Mouse (Mus musculus) heart, postnatal 36 days (tissue): ENCODE results near the gene Hcn3. TPM values are rescaled to one million over a fixed set of nuclear protein-coding genes. Genes with fewer than 3 reads are reported as not detected.
A peak's percentile ranks its signal among the peaks of the same experiment; 100 is the strongest.

Source experiments
- DNase-seq, 2 experiments: peaks; one replicate each; pipeline ENCODE4 v3.0.0; 2021 to 2022
- intact Hi-C: fragments of 180-260 bp; cut with DNase I; formaldehyde crosslinking; loops from one replicate; pipeline ENCODE4 v1.15.1; 2025
- total RNA-seq, 2 experiments: library from RNA; stranded (reverse); gene quantifications; 2 replicates each; pipeline ENCODE4 v1.2.3; 2021

The Hcn3 gene
- total RNA-seq: under 1 TPM; 0.17 to 0.38 TPM

DNA sequence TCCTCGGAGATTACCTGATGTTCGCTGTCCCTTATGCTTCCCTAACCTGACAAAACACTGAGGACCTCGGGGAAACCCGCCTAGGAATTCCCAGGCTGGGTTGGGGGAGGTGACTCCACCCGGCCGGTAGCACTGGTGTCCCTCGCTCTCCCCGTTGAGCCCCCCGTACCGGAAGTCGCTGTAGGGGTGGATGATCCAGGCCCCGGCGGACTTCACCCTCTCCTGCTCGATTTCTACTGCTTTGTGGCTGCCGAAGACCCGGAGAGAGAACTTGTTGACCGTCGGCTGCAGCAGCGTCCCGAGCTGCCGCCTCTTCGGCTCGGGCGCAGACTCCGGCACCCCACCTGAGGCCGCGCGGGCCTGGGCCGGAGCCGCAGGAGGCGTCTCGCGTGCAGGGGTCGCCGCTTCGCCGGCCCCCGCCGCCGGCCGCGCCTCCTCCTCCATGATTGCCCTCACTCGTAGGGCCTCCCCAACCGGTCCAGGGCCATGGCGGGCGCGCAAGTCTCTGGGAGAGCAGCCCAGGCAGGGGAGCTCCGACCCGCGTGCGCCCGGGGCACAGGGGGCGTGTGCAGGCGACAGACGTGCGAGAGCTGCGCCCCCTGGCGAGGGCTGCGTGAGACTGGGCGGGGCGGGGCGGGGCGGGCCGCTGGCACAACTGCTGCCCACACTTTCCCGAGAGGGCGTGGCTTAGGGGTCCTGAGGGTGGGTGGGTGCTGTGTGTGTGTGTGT is at the start of gene Hcn3:
Gene Hcn3 (minus strand): TSS at position 581 of the 729 bp plus-strand sequence.
- intact Hi-C loops: loop anchor here (5.0 to 10.0 kb wide), 3 partner anchors 42 to 245 kb away; partner anchors contain the start of gene Msto1
- DNase-seq: peak; percentile 49 to 59

- DNase-seq: no peak
- intact Hi-C loops: no loop called here
Measured at GRCm38 (mm10) chr3:89209731-89210130, 49.7 kb upstream of the Hcn3 start.

GRCm38 (mm10) chr3:89208736-89209135 is 48.7 kb upstream of the Hcn3 start:
- no peak for DNase-seq
- intact Hi-C loops: no loop called here

DNA sequence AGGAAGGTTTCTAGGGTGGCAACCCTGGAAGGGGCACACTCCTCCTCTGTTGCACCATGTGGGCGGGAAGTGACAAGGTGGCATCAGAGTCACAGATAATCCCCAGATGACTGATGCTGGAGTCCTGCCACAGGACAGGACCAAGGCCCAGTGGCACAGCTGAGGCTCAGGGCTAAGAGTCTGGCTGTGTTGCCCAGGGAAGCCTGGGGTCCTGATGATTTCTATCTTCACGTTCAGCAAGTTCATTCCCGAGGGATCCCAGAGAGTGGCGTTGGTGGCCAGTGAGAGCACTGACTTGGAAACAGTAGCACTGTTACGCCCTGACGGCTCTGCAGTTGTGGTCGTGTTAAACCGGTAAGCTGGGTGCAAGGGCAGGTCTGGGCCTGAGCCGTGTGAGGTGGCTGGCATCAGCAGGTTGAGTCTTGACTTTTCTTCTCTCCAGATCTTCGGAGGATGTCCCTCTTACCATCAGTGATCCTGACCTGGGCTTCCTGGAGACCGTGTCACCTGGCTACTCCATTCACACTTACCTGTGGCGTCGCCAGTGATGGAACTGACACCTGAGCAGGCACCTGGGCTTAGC is 48.2 kb upstream of the Hcn3 start:
- intact Hi-C loops: no loop called here

GRCm38 (mm10) chr3:89206695-89207094 is 46.7 kb upstream of the Hcn3 start:
- intact Hi-C loops: no loop called here
- DNase-seq: no peak

More for the DNA sequence above, 48.2 kb upstream of the Hcn3 start:
- DNase-seq: no peak

DNA sequence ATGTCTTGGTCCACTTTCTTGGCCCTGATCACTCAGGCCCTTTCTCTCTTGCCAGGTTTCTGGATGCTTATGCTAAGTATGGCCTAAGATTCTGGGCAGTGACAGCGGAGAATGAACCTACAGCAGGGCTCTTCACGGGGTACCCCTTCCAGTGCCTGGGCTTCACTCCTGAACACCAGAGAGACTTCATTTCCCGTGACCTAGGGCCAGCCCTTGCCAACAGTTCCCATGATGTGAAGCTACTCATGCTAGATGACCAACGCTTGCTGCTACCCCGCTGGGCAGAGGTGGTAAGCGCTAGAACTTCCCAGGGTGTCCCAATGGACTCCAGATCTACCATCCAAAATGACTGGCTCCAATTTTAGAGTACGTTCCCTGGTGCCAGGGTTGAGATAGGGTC is 46.1 kb upstream of the Hcn3 start:
- intact Hi-C loops: no loop called here
- no peak for DNase-seq

- DNase-seq: no peak
- intact Hi-C loops: no loop called here
Measured at GRCm38 (mm10) chr3:89203142-89203514, 43.1 kb upstream of the Hcn3 start.

DNA sequence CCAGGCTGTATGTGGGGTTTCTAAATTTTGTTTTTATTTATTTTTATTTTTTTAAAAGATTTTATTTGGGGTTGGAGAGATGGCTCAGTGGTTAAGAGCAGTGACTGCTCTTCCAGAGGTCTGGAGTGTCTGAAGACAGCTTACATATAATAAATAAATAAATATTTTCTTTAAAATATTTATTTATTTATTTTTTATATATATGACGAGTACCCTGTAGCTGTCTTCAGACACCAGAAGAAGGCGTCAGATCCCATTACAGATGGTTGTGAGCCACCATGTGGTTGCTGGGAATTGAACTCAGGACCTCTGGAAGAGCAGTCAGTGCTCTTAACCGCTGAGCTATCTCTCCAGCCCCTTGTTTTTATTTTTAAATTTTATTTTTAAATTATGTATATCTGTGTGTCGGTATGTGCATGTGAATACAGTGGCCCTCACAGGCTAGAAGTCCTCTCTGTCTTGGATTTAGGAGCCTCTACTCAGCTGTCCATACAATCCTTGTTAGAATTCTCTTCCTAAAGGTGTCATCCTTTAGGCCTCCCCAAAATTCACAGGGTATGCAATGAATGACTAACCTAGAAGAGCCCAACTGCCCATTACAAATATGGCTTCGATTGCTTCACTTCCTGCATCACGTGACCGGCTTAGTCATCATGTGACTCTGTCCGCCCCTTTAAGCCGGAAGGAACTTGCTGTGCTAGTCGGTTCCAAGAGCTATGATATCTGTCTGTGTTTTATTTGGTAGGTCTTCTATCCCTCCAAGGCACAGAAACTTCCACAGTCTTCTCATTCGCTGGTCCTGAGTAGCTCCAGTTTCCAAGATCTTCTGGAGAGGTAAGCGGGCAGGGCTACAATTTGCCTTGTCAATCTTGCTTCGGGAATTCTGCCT is 42.5 kb upstream of the Hcn3 start, which contains the start of gene Gba:
Gene Gba (plus strand): TSS at position 676 of the 889 bp plus-strand sequence.
- DNase-seq: peak; percentile 87 to 88

GRCm38 (mm10) chr3:89199839-89200238 is 39.8 kb upstream of the Hcn3 start:
- intact Hi-C loops: no loop called here
- no peak for DNase-seq

More for the DNA sequence above, 42.5 kb upstream of the Hcn3 start, which contains the start of gene Gba:
- intact Hi-C loops: no loop called here

DNA sequence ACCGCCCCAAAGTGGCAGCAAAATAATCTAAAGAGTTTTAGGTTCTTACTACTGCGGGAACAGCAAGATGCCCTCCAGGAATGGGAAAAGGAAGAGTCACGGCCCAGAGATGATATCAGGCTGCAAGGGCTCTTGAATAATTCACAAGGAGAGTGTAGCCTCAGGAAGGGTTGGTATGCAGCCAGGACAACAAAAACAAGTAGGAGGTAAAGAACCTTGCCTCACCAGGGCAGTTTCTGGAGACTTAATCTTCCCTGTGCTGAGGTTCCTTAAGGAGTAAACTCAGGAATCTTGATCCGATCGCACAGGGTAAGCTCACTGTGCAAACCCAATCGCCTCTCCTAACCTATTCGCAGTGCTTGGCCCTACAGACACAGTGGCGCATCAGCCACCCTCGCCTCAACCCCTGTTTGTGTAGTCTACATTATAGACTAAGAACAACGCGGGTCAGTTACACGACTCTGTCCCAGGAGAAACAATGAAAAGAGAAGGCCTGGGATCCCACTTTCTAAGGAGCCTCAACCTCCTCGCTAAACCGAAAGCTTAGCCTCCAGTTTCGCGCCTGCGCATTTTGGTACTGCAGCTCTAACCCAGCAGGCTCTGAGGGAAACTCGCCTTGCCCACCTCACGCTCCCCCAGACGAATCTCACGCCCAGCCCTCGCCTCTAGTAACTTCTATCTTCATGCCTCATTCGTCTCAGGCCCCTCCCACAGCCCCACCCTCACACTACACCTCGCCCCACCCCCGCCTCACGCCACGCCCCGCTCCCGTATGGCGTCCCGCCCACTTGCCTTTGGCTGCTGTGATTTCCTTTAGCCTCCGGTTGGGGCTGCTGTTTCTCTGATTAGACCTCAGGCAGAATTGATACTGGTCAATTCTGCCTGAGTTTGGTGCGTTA is 36.2 kb upstream of the Hcn3 start:
- intact Hi-C loops: loop anchor here (2.0 kb wide), 1 partner anchor 19 kb away; the partner anchor contains the start of gene Thbs3
- peak; percentile 84 to 86 for DNase-seq

DNA sequence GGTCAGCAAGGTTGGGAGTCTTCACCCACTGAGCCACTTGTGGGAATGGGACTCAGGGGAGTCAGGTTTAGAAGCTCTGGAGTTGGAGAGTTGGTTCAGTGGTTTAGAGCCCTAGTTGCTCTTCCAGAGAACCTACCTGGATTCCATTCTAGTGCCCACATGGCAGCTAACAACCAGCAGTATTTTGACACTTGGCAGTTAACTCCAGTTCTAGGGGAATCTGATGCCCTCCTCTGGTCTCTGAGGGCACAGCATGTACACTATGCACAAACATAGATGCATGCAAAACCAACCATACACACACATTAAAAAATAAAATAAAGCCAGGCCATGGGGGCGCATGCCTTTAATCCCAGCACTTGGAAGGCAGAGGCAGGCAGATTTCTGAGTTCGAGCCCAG is 33.9 kb upstream of the Hcn3 start:
- DNase-seq: no peak
- intact Hi-C loops: no loop called here

- intact Hi-C loops: no loop called here
- no peak for DNase-seq
Measured at GRCm38 (mm10) chr3:89193351-89193750, 33.4 kb upstream of the Hcn3 start.

GRCm38 (mm10) chr3:89190436-89190835 is 30.4 kb upstream of the Hcn3 start:
- intact Hi-C loops: no loop called here
- no peak for DNase-seq

- intact Hi-C loops: no loop called here
- DNase-seq: no peak
Measured at GRCm38 (mm10) chr3:89188478-89188875, 28.5 kb upstream of the Hcn3 start.

GRCm38 (mm10) chr3:89187690-89188477 is 27.9 kb upstream of the Hcn3 start:
- DNase-seq: no peak
- intact Hi-C loops: no loop called here

GRCm38 (mm10) chr3:89187197-89187596 is 27.2 kb upstream of the Hcn3 start:
- DNase-seq: no peak
- intact Hi-C loops: no loop called here

DNA sequence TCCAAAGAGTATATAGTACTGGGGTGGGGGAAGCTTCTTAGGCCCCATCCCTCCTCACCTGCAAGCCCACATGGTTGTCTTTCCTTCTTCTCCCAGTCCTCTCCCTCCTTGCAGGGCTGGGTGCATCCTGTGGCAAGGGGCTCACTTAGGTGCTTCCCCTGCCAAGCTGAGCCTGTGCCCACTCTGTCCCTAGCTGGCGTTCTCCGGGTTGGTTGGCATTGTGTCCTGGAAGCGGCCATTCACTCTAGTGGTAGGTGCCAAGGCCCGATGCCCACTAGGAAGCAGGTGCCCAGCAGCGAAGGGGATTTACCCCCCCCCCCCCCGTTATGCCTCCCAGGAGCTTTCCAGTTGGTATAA is 23.9 kb upstream of the Hcn3 start:
- intact Hi-C loops: no loop called here
- no peak for DNase-seq

- intact Hi-C loops: no loop called here
- peak; percentile 74 to 81 for DNase-seq
Measured at GRCm38 (mm10) chr3:89183058-89183958, 23.3 kb upstream of the Hcn3 start, which contains the start of gene Fam189b. Fam189b (plus strand) TSS chr3:89183143.
